Mouse (Mus musculus) embryonic facial prominence, embryonic 12.5 days (tissue): ENCODE measurements around the gene Ecd. TPM values are rescaled to one million over a fixed set of nuclear protein-coding genes. Genes with fewer than 3 reads are reported as not detected.

Source experiments
- ATAC-seq: fragments of 200-750 bp; cut with Nextera tagmentation; 2 replicates; pipeline ENCODE4 v1.8.0; 2017; ENCODE audit not compliant: insufficient number of reproducible peaks, insufficient read depth, low FRiP score, low TSS enrichment
- H3K27ac ChIP-seq: fragments of 300-500 bp; sonication (generic); 2 replicates; pipeline ENCODE4 v1.5.1; 2016; ENCODE audit warnings: mild to moderate bottlenecking
- H3K27me3 ChIP-seq: fragments of 300-500 bp; sonication (generic); 2 replicates; pipeline ENCODE4 v1.6.1; 2016; ENCODE audit warnings: mild to moderate bottlenecking, moderate library complexity
- H3K36me3 ChIP-seq: fragments of 300-500 bp; sonication (generic); 2 replicates; pipeline ENCODE4 v1.6.1; 2016; ENCODE audit warnings: mild to moderate bottlenecking
- H3K4me1 ChIP-seq: fragments of 300-500 bp; sonication (generic); 2 replicates; pipeline ENCODE4 v1.6.1; 2016
- H3K4me2 ChIP-seq: fragments of 300-500 bp; sonication (generic); replicated peaks from 2 replicates; pipeline ENCODE4 v1.6.1; 2016; ENCODE audit warnings: mild to moderate bottlenecking, moderate library complexity
- H3K4me3 ChIP-seq: fragments of 300-500 bp; sonication (generic); 2 replicates; pipeline ENCODE4 v1.5.1; 2016; ENCODE audit warnings: mild to moderate bottlenecking
- H3K9ac ChIP-seq: fragments of 300-500 bp; sonication (generic); 2 replicates; pipeline ENCODE4 v1.6.1; 2016; ENCODE audit warnings: mild to moderate bottlenecking, moderate library complexity
- H3K9me3 ChIP-seq: fragments of 300-500 bp; sonication (generic); 2 replicates; pipeline ENCODE4 v1.6.1; 2016; ENCODE audit warnings: mild to moderate bottlenecking, moderate library complexity
- WGBS: fragments of 180-500 bp; shearing (Covaris S2); methylation state at CpG from one replicate; pipeline ENCODE4 v1.1.7; 2016; 5-methylcytosine and 5-hydroxymethylcytosine counted together
- polyA plus RNA-seq: library from polyadenylated mRNA; unstranded; fragments of >200 nt; fragmentation: Nextera tagmentation; extraction: Ambion mirVana; gene quantifications from 2 replicates; pipeline ENCODE4 v1.2.1, GENCODE M21; 2016

The Ecd gene
- 56.9 and 58.7 TPM in 2 replicates for polyA plus RNA-seq

DNA sequence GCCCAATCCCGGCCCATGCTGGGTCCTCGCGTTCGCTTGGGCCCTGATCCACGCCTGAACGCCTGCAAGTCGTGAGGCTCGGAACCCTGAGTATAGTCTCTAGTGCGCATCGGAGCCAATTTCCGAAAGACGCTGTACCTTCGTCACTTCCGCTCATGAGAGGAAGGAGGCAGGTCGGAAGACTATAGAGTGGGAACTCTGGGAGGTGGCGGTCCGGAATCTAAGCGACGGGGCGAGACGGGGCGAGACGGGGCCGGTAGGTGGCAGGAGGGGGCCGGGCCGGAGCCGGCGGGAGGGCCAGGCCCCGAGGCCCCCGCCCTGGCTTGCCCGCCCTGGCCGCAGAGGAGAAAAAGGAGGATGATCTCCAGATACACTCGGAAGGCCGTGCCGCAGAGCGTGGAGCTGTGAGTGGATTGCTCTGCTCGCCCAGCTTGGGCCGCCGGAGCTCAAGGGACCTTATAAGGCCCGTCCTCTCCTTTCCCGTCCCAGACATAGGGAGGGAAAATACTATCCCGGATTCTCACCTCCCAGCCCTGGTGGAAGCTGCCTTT, at the start of gene Ecd, which contains the start of gene Fam149b:
TSS of gene Ecd (minus strand) at position 131 of the 551 bp plus-strand sequence.
TSS of gene Fam149b (plus strand) at position 172 of the 551 bp plus-strand sequence.
- peak; percentile 97 for ATAC-seq
- Histone ChIP-seq H3K4me2 (peak within 1 kb of the TSS; percentile 76), H3K36me3 (peaks cover 23% of the 10 kb centered on the region), H3K27ac (peak within 1 kb of the TSS; percentile 72), H3K4me1 (peaks cover 16% of the 10 kb centered on the region), H3K4me3 (peak within 1 kb of the TSS; percentile 72), H3K9ac (peak within 1 kb of the TSS; percentile 72), H3K9me3 (no peaks in the 10 kb centered on the region), H3K27me3 (no peaks in the 10 kb centered on the region)
- under 1% methylated on average over 42 of the region's 42 CpGs for WGBS

GRCm38 (mm10) chr14:20397220-20397619, 49.3 kb upstream of the Ecd start:
- no peaks in the 10 kb centered on the region for H3K9me3 ChIP-seq
- WGBS, result 83% methylated on average over 9 of the region's 9 CpGs

GRCm38 (mm10) chr14:20393205-20393913, 45.4 kb upstream of the Ecd start, which contains the start of gene Mrps16:
TSS of gene Mrps16 (minus strand) at chr14:20393634.
- Histone ChIP-seq H3K27ac (peak within 1 kb of the TSS; percentile 88), H3K27me3 (no peaks in the 10 kb centered on the region), H3K4me3 (peak within 1 kb of the TSS; percentile 84), H3K36me3 (peaks cover 14% of the 10 kb centered on the region), H3K9ac (peak within 1 kb of the TSS; percentile 86), H3K4me2 (peak within 1 kb of the TSS; percentile 57), H3K4me1 (0 out of 2 replicates have a peak, but pooled peaks cover 3% of the 10 kb centered on the region), H3K9me3 (no peaks in the 10 kb centered on the region)
- 1% methylated on average over 65 of the region's 68 CpGs for WGBS
- ATAC-seq, result peak; percentile 92

More at GRCm38 (mm10) chr14:20397220-20397619, 49.3 kb upstream of the Ecd start:
- Histone ChIP-seq H3K27ac (no peak overlapping the region), H3K4me2 (no peak overlapping the region), H3K4me3 (no peak overlapping the region), H3K36me3 (no peaks in the 10 kb centered on the region), H3K27me3 (no peaks in the 10 kb centered on the region), H3K9ac (no peak overlapping the region; the same call in 1 of the 2 replicates), H3K4me1 (no peaks in the 10 kb centered on the region)
- ATAC-seq, result no peak

DNA sequence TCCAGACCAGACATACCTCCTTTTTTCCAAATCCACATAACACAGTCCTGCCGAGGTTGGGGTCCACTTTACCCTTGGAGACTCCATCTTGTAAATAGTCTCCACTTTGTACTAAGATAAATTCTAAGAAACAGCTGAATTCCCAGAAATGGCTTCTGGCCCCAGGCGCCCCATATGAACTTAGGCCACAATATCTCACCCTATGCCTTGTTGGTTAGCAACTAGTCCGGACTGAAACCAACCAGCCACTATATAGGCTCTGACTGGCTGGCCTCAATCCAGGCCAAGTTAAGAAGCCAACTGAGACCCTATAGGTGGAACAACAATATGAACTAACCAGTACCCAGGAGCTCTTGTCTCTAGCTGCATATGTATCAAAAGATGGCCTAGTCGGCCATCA, 44.4 kb upstream of the Ecd start:
- H3K9me3 ChIP-seq, result no peaks in the 10 kb centered on the region
- H3K36me3 ChIP-seq, result peaks cover 14% of the 10 kb centered on the region
- no peak for ATAC-seq
- H3K9ac ChIP-seq, result no peak overlapping the region
- no peaks in the 10 kb centered on the region for H3K27me3 ChIP-seq
- no peak overlapping the region for H3K27ac ChIP-seq
- WGBS, result 81% methylated on average over 4 of the region's 4 CpGs
- peak overlapping the region; percentile 57; the same call in 1 of the 2 replicates for H3K4me2 ChIP-seq
- H3K4me3 ChIP-seq, result no peak overlapping the region; the same call in 1 of the 2 replicates
- H3K4me1 ChIP-seq, result peaks cover 10% of the 10 kb centered on the region

DNA sequence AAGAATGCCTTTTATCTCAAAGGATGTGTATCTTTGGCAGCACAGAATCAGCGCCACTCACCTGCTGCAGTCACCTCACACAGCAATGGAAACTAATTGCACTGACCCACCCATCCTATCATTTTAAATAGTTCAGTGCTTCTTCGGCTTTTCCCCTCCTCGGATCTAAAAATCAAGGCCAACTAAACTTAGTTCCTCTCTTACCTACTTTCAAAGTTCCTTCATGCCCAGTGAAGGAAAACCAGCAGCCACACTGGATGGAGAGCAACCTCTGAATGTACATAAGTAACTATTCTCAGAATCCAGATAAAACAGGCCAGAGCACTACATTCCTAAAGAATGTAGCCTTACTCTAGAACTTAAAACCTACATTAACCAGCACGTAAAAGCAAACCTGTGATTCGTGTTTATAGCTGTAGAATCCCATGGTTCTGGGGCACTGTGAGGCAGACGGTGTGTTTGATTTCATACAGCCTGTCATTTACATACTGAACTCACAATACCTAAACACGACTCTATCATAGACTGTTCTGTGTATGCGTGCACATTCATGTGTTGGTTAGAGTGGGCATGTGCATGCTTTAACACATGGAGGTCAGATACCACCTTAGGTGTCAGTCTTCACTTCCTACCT, 41.6 kb upstream of the Ecd start:
- peaks cover 27% of the 10 kb centered on the region for H3K36me3 ChIP-seq

GRCm38 (mm10) chr14:20388441-20389129, 40.7 kb upstream of the Ecd start, which contains the start of gene Dnajc9:
TSS of gene Dnajc9 (minus strand) at chr14:20388910.
- peaks cover 37% of the 10 kb centered on the region for H3K36me3 ChIP-seq
- H3K9ac ChIP-seq, result peak within 1 kb of the TSS; percentile 85
- H3K9me3 ChIP-seq, result no peaks in the 10 kb centered on the region
- peaks cover 30% of the 10 kb centered on the region for H3K4me1 ChIP-seq
- peak within 1 kb of the TSS; percentile 86 for H3K4me3 ChIP-seq
- WGBS, result under 1% methylated on average over 59 of the region's 59 CpGs
- H3K27me3 ChIP-seq, result no peaks in the 10 kb centered on the region
- H3K4me2 ChIP-seq, result peak within 1 kb of the TSS; percentile 69
- ATAC-seq, result peak; percentile 72
- H3K27ac ChIP-seq, result peak within 1 kb of the TSS; percentile 86

More for the DNA sequence above, 41.6 kb upstream of the Ecd start:
- Histone ChIP-seq H3K9me3 (no peaks in the 10 kb centered on the region), H3K27ac (0 out of 2 replicates have a peak overlapping the region, but pooled peaks have one; percentile 86), H3K9ac (peak overlapping the region; percentile 56), H3K27me3 (no peaks in the 10 kb centered on the region), H3K4me1 (peaks cover 30% of the 10 kb centered on the region), H3K4me2 (peak overlapping the region; percentile 69), H3K4me3 (peak overlapping the region; percentile 86)
- 84% methylated on average over 8 of the region's 8 CpGs for WGBS
- no peak for ATAC-seq

GRCm38 (mm10) chr14:20379753-20380430, 32.0 kb upstream of the Ecd start:
- no peaks in the 10 kb centered on the region for H3K9me3 ChIP-seq
- no peaks in the 10 kb centered on the region for H3K4me1 ChIP-seq
- no peak for ATAC-seq
- no peak overlapping the region for H3K27ac ChIP-seq
- no peak overlapping the region for H3K9ac ChIP-seq
- 88% methylated on average over 9 of the region's 9 CpGs for WGBS
- H3K27me3 ChIP-seq, result no peaks in the 10 kb centered on the region
- H3K4me2 ChIP-seq, result no peak overlapping the region
- H3K36me3 ChIP-seq, result peaks cover 44% of the 10 kb centered on the region
- no peak overlapping the region for H3K4me3 ChIP-seq

GRCm38 (mm10) chr14:20379087-20379640, 31.2 kb upstream of the Ecd start:
- H3K4me1 ChIP-seq, result no peaks in the 10 kb centered on the region
- H3K27ac ChIP-seq, result no peak overlapping the region
- H3K9ac ChIP-seq, result no peak overlapping the region
- ATAC-seq, result no peak
- no peak overlapping the region for H3K4me3 ChIP-seq
- H3K36me3 ChIP-seq, result peaks cover 37% of the 10 kb centered on the region
- no peaks in the 10 kb centered on the region for H3K9me3 ChIP-seq
- no peak overlapping the region for H3K4me2 ChIP-seq
- WGBS, result 83% methylated on average over 5 of the region's 5 CpGs
- no peaks in the 10 kb centered on the region for H3K27me3 ChIP-seq

GRCm38 (mm10) chr14:20378313-20379061, 30.6 kb upstream of the Ecd start:
- Histone ChIP-seq H3K27ac (no peak overlapping the region), H3K27me3 (no peaks in the 10 kb centered on the region), H3K9me3 (no peaks in the 10 kb centered on the region), H3K4me3 (no peak overlapping the region), H3K9ac (no peak overlapping the region), H3K4me2 (no peak overlapping the region), H3K36me3 (peaks cover 35% of the 10 kb centered on the region), H3K4me1 (no peaks in the 10 kb centered on the region)
- 40% methylated on average over 13 of the region's 13 CpGs for WGBS
- ATAC-seq, result no peak

DNA sequence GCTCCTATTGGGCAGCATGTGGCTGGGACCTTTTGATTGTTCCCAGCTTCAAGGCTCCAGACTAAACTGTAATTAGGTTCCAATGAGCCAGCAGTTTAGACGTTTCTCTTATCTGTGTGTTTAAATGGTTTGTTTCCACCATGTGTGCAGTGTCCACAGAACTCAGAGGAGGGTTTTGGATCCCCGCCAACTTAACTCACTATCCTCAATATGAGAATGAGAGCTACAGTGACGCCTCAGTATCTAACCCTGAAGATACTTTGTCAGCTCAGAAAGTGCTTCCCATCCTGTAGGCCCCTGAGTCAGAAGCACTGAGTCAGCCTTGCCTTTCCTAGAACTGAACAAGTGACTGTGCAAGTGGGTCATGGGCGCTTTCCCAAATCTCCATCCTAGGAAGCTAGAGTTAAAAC, 29.2 kb upstream of the Ecd start:
- H3K9ac ChIP-seq, result no peak overlapping the region
- H3K4me3 ChIP-seq, result no peak overlapping the region
- no peaks in the 10 kb centered on the region for H3K27me3 ChIP-seq
- H3K36me3 ChIP-seq, result peaks cover 34% of the 10 kb centered on the region
- H3K9me3 ChIP-seq, result no peaks in the 10 kb centered on the region
- no peak for ATAC-seq
- WGBS, result 82% methylated on average over 4 of the region's 4 CpGs
- no peak overlapping the region for H3K4me2 ChIP-seq
- H3K4me1 ChIP-seq, result no peaks in the 10 kb centered on the region
- no peak overlapping the region for H3K27ac ChIP-seq
